Mouse (Mus musculus) embryonic facial prominence, embryonic 10.5 days (tissue): ENCODE measurements at regions not wholly inside any gene's neighbourhood (a gene's known extent, or its start where the extent isn't known, plus 50 kb on each side); places are given as distances from the start of the nearest gene placed in this dataset.

ENCODE experiments used
- DNase-seq: peaks from one replicate; pipeline ENCODE4 v3.0.0-alpha.2; 2017; ENCODE audit warnings: low spot score
- H3K27ac ChIP-seq: fragments of 300-500 bp; sonication (generic); replicated peaks from 2 replicates; pipeline ENCODE4 v1.5.1; 2016; ENCODE audit warnings: mild to moderate bottlenecking
- H3K27me3 ChIP-seq: fragments of 300-500 bp; sonication (generic); replicated peaks from 2 replicates; pipeline ENCODE4 v1.6.1; 2016; ENCODE audit warnings: low read depth, mild to moderate bottlenecking; ENCODE audit not compliant: poor library complexity, severe bottlenecking
- H3K36me3 ChIP-seq: fragments of 300-500 bp; sonication (generic); replicated peaks from 2 replicates; pipeline ENCODE4 v1.6.1; 2016; ENCODE audit warnings: mild to moderate bottlenecking, moderate library complexity
- H3K4me1 ChIP-seq: fragments of 300-500 bp; sonication (generic); 2 replicates; pipeline ENCODE4 v1.6.1; 2016
- H3K4me3 ChIP-seq: fragments of 300-500 bp; sonication (generic); 2 replicates; pipeline ENCODE4 v1.5.1; 2016; ENCODE audit warnings: mild to moderate bottlenecking, moderate library complexity
- H3K9me3 ChIP-seq: fragments of 300-500 bp; sonication (generic); 2 replicates; pipeline ENCODE4 v1.6.1; 2016; ENCODE audit warnings: mild to moderate bottlenecking
- WGBS: fragments of 180-500 bp; shearing (Covaris S2); methylation state at CpG from one replicate; pipeline ENCODE4 v1.1.7; 2016; 5-methylcytosine and 5-hydroxymethylcytosine counted together

- peaks cover 8% of the 10 kb centered on the region; the same call in 1 of the 2 replicates for H3K9me3 ChIP-seq
- WGBS = 55% methylated on average over 12 of the region's 12 CpGs
- no peak overlapping the region for H3K4me3 ChIP-seq
- no peak overlapping the region for H3K27ac ChIP-seq
- no peaks in the 10 kb centered on the region for H3K27me3 ChIP-seq
- H3K4me1 ChIP-seq = peaks cover 14% of the 10 kb centered on the region; the same call in 1 of the 2 replicates
- DNase-seq = no peak
- no peaks in the 10 kb centered on the region for H3K36me3 ChIP-seq
These were observed 57.7 kb downstream of the Rpl14 start for GRCm38 (mm10) chr9:120628794-120629560.

- Histone ChIP-seq H3K36me3 (no peaks in the 10 kb centered on the region), H3K4me3 (no peak overlapping the region), H3K27ac (no peak overlapping the region), H3K4me1 (peaks cover 14% of the 10 kb centered on the region; the same call in 1 of the 2 replicates), H3K27me3 (no peaks in the 10 kb centered on the region), H3K9me3 (peaks cover 8% of the 10 kb centered on the region; the same call in 1 of the 2 replicates)
- no peak for DNase-seq
- WGBS = 82% methylated on average over 11 of the region's 11 CpGs
These were observed 58.4 kb downstream of the Rpl14 start for GRCm38 (mm10) chr9:120629609-120630008.

DNA sequence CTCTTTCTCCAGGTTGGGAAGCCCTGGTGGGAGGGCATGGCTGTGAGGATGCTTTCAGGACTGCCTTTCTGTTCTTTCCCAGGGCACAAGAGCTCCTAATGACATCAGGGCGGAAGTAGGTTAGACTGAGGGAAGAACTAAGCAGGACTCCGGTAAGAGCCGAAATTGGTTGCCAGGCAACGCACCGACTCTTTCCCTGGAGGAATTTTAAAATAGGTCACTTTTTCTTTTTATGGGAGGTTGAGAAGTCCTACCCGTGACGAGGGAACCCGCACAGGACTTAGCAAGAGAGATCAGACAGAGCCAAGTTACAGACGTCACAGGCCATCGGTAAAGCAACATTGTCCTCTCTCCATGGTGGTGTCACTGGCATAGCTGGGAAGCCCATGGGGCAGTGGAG, 61.6 kb downstream of the Rpl14 start:
- 90% methylated on average over 10 of the region's 10 CpGs for WGBS
- Histone ChIP-seq H3K27me3 (no peaks in the 10 kb centered on the region), H3K27ac (no peak overlapping the region), H3K9me3 (no peaks in the 10 kb centered on the region), H3K4me1 (peaks cover 14% of the 10 kb centered on the region; the same call in 1 of the 2 replicates), H3K36me3 (no peaks in the 10 kb centered on the region), H3K4me3 (no peak overlapping the region)
- no peak for DNase-seq

DNA sequence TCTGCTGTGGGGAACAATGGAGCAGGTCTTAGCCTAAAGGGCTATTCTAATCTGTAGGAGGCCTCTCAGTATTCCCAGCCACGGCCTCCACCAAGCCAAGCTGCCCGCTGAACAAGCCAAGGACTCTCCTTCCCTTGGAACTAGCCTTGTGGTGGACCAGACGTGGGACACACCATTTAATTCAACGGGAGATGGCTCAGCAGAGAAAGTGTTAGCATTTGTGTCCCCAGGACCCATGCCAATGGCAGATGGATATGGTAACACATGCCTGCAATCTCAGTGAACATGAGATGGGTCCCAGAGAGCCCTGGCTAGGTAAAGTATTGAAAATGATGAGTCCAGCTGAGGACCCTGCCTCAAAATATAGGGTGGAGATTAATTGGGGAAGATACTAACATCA, 71.4 kb downstream of the Rpl14 start:
- H3K4me3 ChIP-seq = no peak overlapping the region
- no peaks in the 10 kb centered on the region for H3K36me3 ChIP-seq
- no peaks in the 10 kb centered on the region for H3K9me3 ChIP-seq
- H3K27me3 ChIP-seq = no peaks in the 10 kb centered on the region
- 79% methylated on average over 4 of the region's 4 CpGs for WGBS
- H3K27ac ChIP-seq = no peak overlapping the region
- 0 out of 2 replicates have a peak, but pooled peaks cover 5% of the 10 kb centered on the region for H3K4me1 ChIP-seq
- DNase-seq = no peak

- H3K27ac ChIP-seq = no peak overlapping the region
- 83% methylated on average over 3 of the region's 3 CpGs for WGBS
- H3K4me3 ChIP-seq = no peak overlapping the region
- no peaks in the 10 kb centered on the region for H3K9me3 ChIP-seq
- H3K27me3 ChIP-seq = no peaks in the 10 kb centered on the region
- DNase-seq = no peak
- H3K4me1 ChIP-seq = 0 out of 2 replicates have a peak, but pooled peaks cover 5% of the 10 kb centered on the region
- no peaks in the 10 kb centered on the region for H3K36me3 ChIP-seq
These were observed 72.1 kb downstream of the Rpl14 start for GRCm38 (mm10) chr9:120643371-120643770.

GRCm38 (mm10) chr9:120645776-120646175, 74.5 kb downstream of the Rpl14 start:
- Histone ChIP-seq H3K4me1 (0 out of 2 replicates have a peak, but pooled peaks cover 5% of the 10 kb centered on the region), H3K27ac (no peak overlapping the region), H3K9me3 (no peaks in the 10 kb centered on the region), H3K36me3 (no peaks in the 10 kb centered on the region), H3K4me3 (no peak overlapping the region), H3K27me3 (no peaks in the 10 kb centered on the region)
- over 99% methylated on average over 10 of the region's 10 CpGs for WGBS
- DNase-seq = no peak

DNA sequence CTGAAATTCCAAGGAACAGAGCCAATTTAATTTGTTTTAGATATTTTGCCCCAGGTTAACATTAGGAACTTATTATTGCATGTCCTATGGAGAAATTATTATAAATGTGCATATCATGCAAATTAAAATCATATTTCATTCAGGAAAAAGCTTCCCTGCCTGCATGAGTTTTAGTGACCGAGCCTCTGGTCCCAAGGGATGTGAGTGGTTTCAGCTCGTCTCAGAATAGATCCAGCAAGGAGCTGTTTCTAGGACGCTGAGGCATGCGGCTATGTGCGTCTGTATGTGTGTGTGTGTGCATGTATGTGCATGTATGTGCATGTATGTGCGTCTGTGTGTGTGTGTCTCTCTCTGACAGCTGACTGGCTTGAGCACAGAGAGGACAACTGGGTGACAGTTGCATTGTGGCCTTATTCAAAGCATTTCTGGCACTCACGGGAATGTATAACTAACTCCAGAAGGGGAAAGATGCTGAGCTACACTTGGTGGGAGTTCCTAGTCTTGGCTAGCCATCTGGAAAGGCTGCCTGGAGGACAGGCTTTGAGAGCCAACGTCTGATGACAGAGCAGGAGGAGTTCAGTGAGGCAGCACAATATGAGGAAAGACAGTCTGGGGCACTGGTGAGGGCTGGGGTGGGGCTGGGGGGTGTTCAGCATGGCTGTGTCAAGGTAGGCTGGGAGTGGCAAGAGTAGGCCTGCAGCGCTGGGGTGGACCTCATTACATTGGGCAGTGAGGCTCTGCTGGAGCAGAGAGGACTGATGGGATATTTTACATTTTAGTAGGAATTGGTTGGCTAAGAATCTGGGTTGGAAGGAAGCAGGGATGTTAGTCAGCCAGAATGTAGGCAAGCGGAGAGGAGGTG, 75.8 kb downstream of the Rpl14 start:
- H3K9me3 ChIP-seq = peaks cover 6% of the 10 kb centered on the region; the same call in 1 of the 2 replicates
- no peak overlapping the region for H3K4me3 ChIP-seq
- H3K36me3 ChIP-seq = no peaks in the 10 kb centered on the region
- 82% methylated on average over 10 of the region's 10 CpGs for WGBS
- H3K4me1 ChIP-seq = 0 out of 2 replicates have a peak, but pooled peaks cover 5% of the 10 kb centered on the region
- H3K27ac ChIP-seq = no peak overlapping the region
- DNase-seq = no peak
- no peaks in the 10 kb centered on the region for H3K27me3 ChIP-seq

- Histone ChIP-seq H3K4me3 (no peak overlapping the region), H3K27ac (no peak overlapping the region), H3K36me3 (no peaks in the 10 kb centered on the region), H3K9me3 (peaks cover 6% of the 10 kb centered on the region; the same call in 1 of the 2 replicates), H3K27me3 (no peaks in the 10 kb centered on the region), H3K4me1 (0 out of 2 replicates have a peak, but pooled peaks cover 5% of the 10 kb centered on the region)
- DNase-seq = no peak
- 84% methylated on average over 7 of the region's 7 CpGs for WGBS
These were observed 76.4 kb downstream of the Rpl14 start for GRCm38 (mm10) chr9:120647668-120647955.

- Histone ChIP-seq H3K36me3 (no peaks in the 10 kb centered on the region), H3K9me3 (peaks cover 6% of the 10 kb centered on the region; the same call in 1 of the 2 replicates), H3K4me3 (no peak overlapping the region), H3K4me1 (peaks cover 40% of the 10 kb centered on the region), H3K27me3 (no peaks in the 10 kb centered on the region; the same call in 1 of the 2 replicates), H3K27ac (no peak overlapping the region)
- WGBS = 87% methylated on average over 14 of the region's 14 CpGs
- no peak for DNase-seq
These were observed 81.5 kb downstream of the Rpl14 start for GRCm38 (mm10) chr9:120652733-120653132.

GRCm38 (mm10) chr9:120653170-120653569, 81.9 kb downstream of the Rpl14 start:
- no peak for DNase-seq
- H3K27me3 ChIP-seq = no peaks in the 10 kb centered on the region; the same call in 1 of the 2 replicates
- H3K27ac ChIP-seq = peak overlapping the region; percentile 70; the same call in 1 of the 2 replicates
- 79% methylated on average over 5 of the region's 5 CpGs for WGBS
- H3K36me3 ChIP-seq = no peaks in the 10 kb centered on the region
- H3K4me3 ChIP-seq = no peak overlapping the region
- peaks cover 43% of the 10 kb centered on the region for H3K4me1 ChIP-seq
- peaks cover 6% of the 10 kb centered on the region; the same call in 1 of the 2 replicates for H3K9me3 ChIP-seq

DNA sequence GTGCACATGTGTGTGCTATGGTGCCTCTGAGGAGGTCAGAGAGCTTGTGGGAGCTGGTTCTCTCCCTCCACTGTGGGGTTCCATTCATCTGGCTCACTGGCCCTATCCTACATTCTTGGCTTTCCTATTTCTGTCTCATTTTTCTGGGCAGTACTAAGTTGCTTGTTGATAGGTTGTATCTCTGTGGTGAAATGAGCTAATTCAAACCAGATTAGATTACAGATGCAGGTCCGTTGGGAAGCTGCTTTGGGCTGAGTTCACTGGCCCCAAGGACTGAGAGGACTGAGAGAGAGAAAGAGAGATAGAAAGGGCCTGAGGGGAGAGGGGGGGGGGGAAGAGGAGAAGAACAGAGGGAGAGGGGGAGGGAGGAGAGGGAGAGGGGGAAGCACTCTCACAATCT, 83.5 kb downstream of the Rpl14 start:
- peaks cover 4% of the 10 kb centered on the region; the same call in 1 of the 2 replicates for H3K27me3 ChIP-seq
- no peak overlapping the region for H3K4me3 ChIP-seq
- no peaks in the 10 kb centered on the region for H3K36me3 ChIP-seq
- peak overlapping the region; percentile 70; the same call in 1 of the 2 replicates for H3K27ac ChIP-seq
- WGBS = 29% methylated on average over 1 of the region's 1 CpGs
- H3K9me3 ChIP-seq = peaks cover 6% of the 10 kb centered on the region; the same call in 1 of the 2 replicates
- peaks cover 43% of the 10 kb centered on the region for H3K4me1 ChIP-seq
- DNase-seq = no peak

DNA sequence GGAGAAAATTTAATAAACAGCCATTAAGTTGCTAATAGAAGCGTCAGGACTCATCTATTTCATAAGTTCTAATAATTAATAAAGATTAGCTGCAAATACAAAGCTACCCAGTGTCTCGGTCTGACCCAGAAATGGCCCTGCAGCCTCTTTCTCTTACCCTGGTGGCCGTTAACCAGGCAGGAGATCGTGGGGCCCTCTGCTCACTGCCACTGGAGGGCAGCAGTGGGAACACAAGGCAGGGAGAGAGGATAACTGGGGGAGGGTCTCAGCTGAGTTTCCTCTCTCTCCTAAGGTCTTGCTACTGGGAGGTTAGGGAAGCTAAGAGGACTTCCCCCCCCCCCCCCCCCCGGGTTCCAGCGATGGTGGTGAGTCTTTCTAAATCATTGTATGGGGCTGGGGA, 85.7 kb downstream of the Rpl14 start:
- Histone ChIP-seq H3K9me3 (no peaks in the 10 kb centered on the region), H3K36me3 (no peaks in the 10 kb centered on the region), H3K27ac (no peak overlapping the region), H3K4me3 (no peak overlapping the region), H3K4me1 (peaks cover 43% of the 10 kb centered on the region), H3K27me3 (peaks cover 4% of the 10 kb centered on the region; the same call in 1 of the 2 replicates)
- peak; percentile 74 for DNase-seq
- 15% methylated on average over 6 of the region's 6 CpGs for WGBS
